Mouse (Mus musculus) olfactory bulb, adult 2 months (tissue): ENCODE measurements around the gene Hsd17b2. TPM values are rescaled to one million over a fixed set of nuclear protein-coding genes. Genes with fewer than 3 reads are reported as not detected.
"Not testable (repeated sequence)": the region's sequence is repeated elsewhere in the genome, so short reads cannot be mapped to it uniquely, and the experiment has no call there.

Source experiments
- H3K27ac ChIP-seq: fragments of 200-500 bp; 2 replicates; pipeline ENCODE4 v1.5.1; 2012; ENCODE audit warnings: low read depth, low read length; ENCODE audit not compliant: insufficient read depth
- H3K4me1 ChIP-seq: fragments of 200-500 bp; 2 replicates; pipeline ENCODE4 v1.6.1; 2012; ENCODE audit warnings: low read length; ENCODE audit not compliant: control insufficient read depth, insufficient read depth
- H3K4me3 ChIP-seq: fragments of 200-500 bp; 2 replicates; pipeline ENCODE4 v1.5.1; 2012; ENCODE audit warnings: mild to moderate bottlenecking, low read depth, low read length, moderate library complexity; ENCODE audit not compliant: insufficient read depth
- CTCF ChIP-seq: fragments of 200-500 bp; IDR thresholded peaks from 2 replicates; pipeline ENCODE4 v1.5.1; 2012; ENCODE audit warnings: low read depth, mild to moderate bottlenecking, low read length, moderate library complexity; ENCODE audit not compliant: insufficient read depth
- POLR2A ChIP-seq: fragments of 200-500 bp; IDR thresholded peaks from 2 replicates; pipeline ENCODE4 v1.6.1; 2012; ENCODE audit warnings: mild to moderate bottlenecking, low read depth, low read length, moderate library complexity; ENCODE audit not compliant: insufficient read depth
- WGBS: fragments of 180-500 bp; shearing (Covaris S2); methylation state at CpG from one replicate; pipeline ENCODE4 v1.1.7; 2018; 5-methylcytosine and 5-hydroxymethylcytosine counted together
- polyA plus RNA-seq: library from polyadenylated mRNA; stranded (reverse); fragments of >200 nt; gene quantifications from 2 replicates; pipeline ENCODE4 v1.2.4, GENCODE M21; 2012; ENCODE audit warnings: low replicate concordance; ENCODE audit not compliant: missing spikeins, insufficient read depth, insufficient read length

Gene Hsd17b2
- polyA plus RNA-seq, 1 experiment = not detected

DNA sequence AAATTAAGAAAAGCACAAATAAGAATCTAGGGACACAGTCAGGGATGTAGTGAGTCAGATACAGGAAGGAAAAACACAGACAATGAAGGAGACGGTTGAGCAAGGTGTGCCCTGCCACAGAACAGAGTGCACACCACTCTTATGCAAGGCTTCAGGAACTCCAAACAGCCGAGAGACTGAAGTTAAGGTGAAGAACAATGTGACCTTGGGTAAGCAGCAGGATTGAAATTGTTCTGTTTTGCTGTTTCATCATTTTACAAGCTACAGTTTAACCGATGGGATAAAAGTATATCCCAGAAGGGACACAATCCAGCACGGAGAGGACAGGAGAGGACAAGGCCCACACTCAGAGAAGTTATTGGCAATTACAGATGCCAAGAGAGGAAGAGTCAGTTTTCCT, 26.5 kb downstream of the Hsd17b2 start:
- Histone ChIP-seq H3K4me1 (no peaks in the 10 kb centered on the region), H3K4me3 (no peak overlapping the region), H3K27ac (no peak overlapping the region)
- 90% methylated on average over 4 of the region's 4 CpGs for WGBS
- TF ChIP-seq CTCF = no peak
- no peak for TF ChIP-seq POLR2A

DNA sequence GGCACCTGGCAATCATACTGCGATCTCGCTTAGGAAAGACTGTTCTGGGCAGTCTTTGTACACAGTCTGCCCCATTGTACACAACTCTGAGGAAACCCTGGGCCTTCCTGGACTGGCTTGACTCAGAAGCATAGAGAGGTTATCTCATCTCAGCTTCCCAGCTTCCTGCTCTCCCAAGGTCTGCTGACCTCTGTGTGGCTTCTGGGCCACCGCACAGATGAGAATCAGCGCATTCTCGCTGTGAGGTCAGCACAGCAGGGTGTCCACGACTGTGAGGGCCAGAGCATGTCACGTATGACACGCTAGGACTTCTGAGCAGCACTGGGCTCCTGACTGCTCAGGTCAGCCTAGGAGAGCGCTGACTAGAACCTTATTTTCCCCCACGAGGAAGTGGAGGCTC, 29.3 kb downstream of the Hsd17b2 start:
- 72% methylated on average over 10 of the region's 10 CpGs for WGBS
- Histone ChIP-seq H3K27ac (no peak overlapping the region), H3K4me1 (no peaks in the 10 kb centered on the region), H3K4me3 (no peak overlapping the region)
- TF ChIP-seq CTCF = no peak
- no peak for TF ChIP-seq POLR2A

DNA sequence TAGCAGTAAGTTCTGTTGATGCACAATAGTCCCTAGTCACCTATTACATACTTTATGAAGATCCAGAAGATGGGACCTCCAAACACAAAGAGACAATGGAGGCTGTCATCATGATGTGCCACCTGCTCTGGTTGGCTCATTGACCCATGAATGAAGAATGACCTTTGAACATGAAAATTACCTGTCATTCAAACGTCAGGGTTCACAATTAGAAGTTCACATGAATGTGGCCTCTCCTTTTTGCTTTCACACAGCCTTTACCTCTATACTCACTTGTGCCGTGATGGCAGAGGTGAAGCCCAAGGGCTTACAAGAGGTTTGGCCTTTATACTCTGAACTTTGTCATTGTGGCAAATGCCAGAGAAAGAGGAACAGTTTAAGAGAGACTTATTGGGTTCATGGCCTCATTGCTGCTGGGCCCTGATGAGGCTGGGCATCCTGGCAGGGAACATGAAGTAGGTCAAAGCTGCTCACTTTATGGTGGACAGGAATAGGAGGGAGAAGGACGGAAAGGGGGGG, 35.0 kb downstream of the Hsd17b2 start:
- TF ChIP-seq POLR2A (no peak), CTCF (no peak)
- WGBS = 82% methylated on average over 3 of the region's 3 CpGs
- H3K27ac ChIP-seq = no peak overlapping the region
- no peak overlapping the region for H3K4me3 ChIP-seq
- H3K4me1 ChIP-seq = no peaks in the 10 kb centered on the region

DNA sequence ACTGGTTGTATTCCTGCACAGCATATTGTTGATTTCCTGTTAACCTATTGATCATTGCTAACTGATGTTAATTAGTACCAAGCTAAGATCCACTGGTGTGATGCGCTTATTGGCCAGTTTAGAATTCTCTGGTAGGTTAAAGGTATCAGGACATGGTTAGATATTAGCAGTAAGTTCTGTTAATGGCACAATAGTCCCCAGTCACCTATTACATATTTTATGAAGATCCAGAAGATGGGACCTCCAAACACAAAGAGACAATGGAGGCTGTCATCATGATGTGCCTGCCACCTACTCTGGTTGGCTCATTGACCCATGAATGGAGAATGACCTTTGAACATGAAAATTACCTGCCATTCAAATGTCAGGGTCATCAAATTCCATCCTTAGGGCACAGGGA, 36.5 kb downstream of the Hsd17b2 start:
- not testable (repeated sequence) for H3K27ac ChIP-seq, H3K4me3 ChIP-seq, H3K4me1 ChIP-seq
- WGBS = 100% methylated on average over 1 of the region's 1 CpGs

DNA sequence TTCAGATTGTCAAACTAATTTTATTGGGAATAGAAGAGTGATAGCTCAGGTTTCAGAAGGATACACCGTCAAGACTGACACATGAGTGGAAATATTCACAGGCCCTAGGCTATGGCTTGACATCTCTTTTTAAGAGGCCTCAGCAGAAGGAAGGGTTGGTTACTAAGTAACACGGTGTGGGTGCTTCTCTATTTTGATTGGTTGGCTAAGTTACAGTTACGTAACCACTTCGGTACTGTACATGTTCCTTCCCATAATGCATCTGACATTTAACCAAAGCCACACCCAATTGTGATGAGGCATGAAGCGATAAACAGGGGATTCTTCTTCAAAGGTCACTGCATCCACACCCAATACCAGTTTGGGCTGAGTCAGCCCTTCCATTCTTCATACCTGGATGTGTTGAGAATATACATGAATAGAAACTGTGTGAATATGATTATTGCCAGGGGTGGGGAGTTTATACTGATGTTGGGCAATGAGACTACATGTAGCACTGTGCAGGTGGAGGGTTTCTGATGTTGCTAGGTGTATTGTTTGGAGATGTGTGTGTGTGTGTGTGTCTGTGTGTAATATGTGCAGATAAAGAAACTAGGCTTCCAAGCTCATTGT, 38.8 kb downstream of the Hsd17b2 start:
- H3K4me1 ChIP-seq = peaks cover 5% of the 10 kb centered on the region
- no peak for TF ChIP-seq POLR2A
- TF ChIP-seq CTCF = no peak

DNA sequence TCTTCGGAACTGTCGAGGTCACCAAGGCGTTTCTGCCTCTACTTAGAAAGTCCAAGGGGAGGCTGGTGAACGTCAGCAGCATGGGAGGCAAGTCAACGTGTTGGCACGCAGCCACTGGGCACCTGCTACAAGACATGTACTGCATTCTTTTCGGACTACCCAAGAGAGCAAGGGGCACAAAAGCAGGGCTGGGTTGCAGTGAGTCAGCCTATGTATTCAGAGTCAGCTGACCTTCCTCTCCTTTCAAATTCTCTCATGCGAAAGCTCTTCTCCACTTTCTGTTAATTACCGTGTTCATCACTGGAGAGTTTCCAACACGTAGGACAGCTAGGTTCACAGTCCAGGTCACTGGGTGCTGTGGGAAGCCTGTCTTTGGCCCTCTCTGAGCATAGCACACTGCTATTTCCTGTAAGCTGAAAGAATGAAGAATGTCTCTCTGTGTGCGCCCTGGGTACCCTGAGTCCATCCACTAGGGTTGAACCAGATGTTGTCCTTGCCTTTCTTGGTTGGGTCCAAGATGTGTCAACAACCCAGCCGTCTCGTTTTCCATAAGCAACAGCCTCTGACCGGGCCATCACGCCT, 40.8 kb downstream of the Hsd17b2 start:
- no peak for TF ChIP-seq POLR2A
- no peak for TF ChIP-seq CTCF
- H3K27ac ChIP-seq = no peak overlapping the region
- no peak overlapping the region for H3K4me3 ChIP-seq
- peaks cover 5% of the 10 kb centered on the region for H3K4me1 ChIP-seq
- WGBS = 68% methylated on average over 15 of the region's 15 CpGs

More for the DNA sequence above, 38.8 kb downstream of the Hsd17b2 start:
- WGBS = 90% methylated on average over 5 of the region's 5 CpGs
- Histone ChIP-seq H3K4me3 (no peak overlapping the region), H3K27ac (no peak overlapping the region)

DNA sequence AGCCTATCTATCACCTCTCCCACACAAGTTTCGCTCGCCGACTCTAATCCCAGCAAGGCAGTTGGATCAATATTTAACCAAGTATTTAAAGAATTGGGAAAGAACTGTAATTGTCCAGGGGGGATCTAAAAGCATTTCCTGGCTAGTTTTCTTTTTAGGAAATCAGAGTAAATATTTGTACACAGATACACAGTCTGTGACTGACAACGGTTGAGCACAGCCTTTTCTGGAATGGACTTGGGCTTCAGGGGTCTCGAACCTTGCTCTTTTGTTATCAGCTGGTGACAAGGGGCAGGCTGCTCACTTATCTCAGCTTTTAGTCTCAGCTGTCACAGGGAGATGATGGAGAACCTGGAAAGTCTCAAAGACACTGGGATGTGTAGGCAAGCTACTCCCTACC, 44.9 kb downstream of the Hsd17b2 start:
- no peak for TF ChIP-seq CTCF
- no peak overlapping the region for H3K27ac ChIP-seq
- 94% methylated on average over 5 of the region's 5 CpGs for WGBS
- H3K4me1 ChIP-seq = peaks cover 5% of the 10 kb centered on the region
- no peak overlapping the region for H3K4me3 ChIP-seq

DNA sequence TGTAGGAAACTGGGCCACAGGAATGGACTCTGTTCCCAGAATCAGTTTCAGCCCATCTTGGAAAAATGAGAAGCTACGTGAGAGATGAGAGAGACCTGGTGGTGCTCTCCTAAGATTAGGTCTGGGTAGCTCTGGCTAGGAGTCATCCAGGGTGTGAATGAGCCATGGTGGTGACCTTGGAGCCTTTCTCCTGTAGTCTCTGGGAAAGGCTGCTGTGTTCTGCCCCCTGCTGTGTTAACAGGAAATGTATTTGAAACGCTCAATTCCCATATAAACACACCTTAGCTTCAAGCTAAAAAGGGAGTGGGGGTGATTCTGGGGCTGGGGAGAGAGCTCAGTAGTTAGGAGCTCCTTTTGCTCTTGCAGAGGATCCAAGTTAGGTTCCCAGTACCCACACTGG, 45.7 kb downstream of the Hsd17b2 start:
- TF ChIP-seq CTCF (no peak), POLR2A (no peak)
- no peak overlapping the region for H3K4me3 ChIP-seq
- 59% methylated on average over 2 of the region's 2 CpGs for WGBS
- no peak overlapping the region for H3K27ac ChIP-seq
- H3K4me1 ChIP-seq = peaks cover 2% of the 10 kb centered on the region

DNA sequence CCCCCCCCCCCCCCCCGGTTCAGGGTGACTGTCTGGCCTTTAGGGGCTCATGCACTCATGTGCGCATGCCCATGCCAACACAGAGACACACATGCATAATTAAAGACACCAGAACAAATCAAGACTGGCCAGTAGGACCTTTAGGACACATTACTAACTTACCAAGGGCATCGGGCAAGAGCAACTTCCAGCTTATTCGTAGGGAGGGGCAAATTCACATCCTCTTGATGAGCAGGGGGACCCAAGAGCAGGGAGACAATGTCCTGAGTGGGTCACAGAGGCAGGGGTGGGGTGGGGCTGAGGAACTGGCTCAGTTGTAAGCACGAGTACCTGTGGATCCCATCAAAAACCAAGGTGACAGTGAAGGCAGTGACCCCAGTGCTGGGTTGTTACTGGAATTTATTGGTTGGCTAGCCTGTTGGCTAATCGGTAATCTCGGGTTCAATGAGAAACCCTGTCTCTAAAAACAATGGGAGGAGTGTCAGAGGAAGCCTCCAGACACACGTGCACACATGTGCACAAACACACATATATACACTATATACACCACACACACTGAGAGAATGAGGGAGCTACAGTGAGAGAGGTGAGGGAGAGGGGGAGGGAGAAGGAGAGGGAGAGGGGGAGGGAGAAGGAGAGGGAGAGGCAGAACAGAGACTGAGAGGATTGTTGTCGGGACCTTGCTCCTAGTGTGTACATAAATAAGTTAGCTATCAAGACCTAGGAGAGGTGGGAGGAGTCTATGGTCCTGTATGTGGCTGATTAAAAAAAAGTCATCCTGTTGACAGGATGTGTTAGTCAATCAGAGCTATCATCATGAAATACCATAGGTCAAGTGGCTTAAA, 46.4 kb downstream of the Hsd17b2 start:
- TF ChIP-seq POLR2A = no peak
- TF ChIP-seq CTCF = no peak
- H3K4me1 ChIP-seq = no peaks in the 10 kb centered on the region
- WGBS = 80% methylated on average over 8 of the region's 9 CpGs
- H3K27ac ChIP-seq = no peak overlapping the region
- no peak overlapping the region for H3K4me3 ChIP-seq
